8 mouse cellular contexts compared by ENCODE assay signal in genomic region chr10:29534830-29535227, GRCm38 (mm10). TPM values are rescaled to one million over a fixed set of nuclear protein-coding genes. Genes with fewer than 3 reads are reported as not detected.
DNase-seq lines count a peak whose midpoint lies in the region; ATAC-seq and TF ChIP-seq lines count a peak whose summit lies in the region.

No protein-coding gene starts in this region.

- H3K36me3 ChIP-seq in lung, embryonic 14.5 days (ENCODE audit: insufficient read depth): no peaks in the 10 kb centered on the region
- no peaks in the 10 kb centered on the region for H3K36me3 ChIP-seq in forebrain, embryonic 10.5 days (replicated peaks)
- no peaks in the 10 kb centered on the region for H3K36me3 ChIP-seq in limb, embryonic 14.5 days (ENCODE audit: control insufficient read depth, insufficient read depth, low read length)
- no peaks in the 10 kb centered on the region for H3K36me3 ChIP-seq in stomach, embryonic 14.5 days (ENCODE audit: control insufficient read depth, insufficient read depth, low read length)

- peaks cover 23% of the 10 kb centered on the region for H3K27me3 ChIP-seq in lung, embryonic 14.5 days (ENCODE audit: insufficient read depth, low read length)
- H3K27me3 ChIP-seq in forebrain, embryonic 10.5 days (ENCODE audit: poor library complexity, severe bottlenecking): peaks cover 48% of the 10 kb centered on the region
- H3K27me3 ChIP-seq in limb, embryonic 14.5 days (ENCODE audit: control insufficient read depth, insufficient read depth, low read length): no peaks in the 10 kb centered on the region; the same call in 1 of the 2 replicates
- no peaks in the 10 kb centered on the region for H3K27me3 ChIP-seq in stomach, embryonic 14.5 days (ENCODE audit: control insufficient read depth, insufficient read depth, low read length)

- H3K4me2 ChIP-seq in lung, embryonic 14.5 days: peak overlapping the region; percentile 92
- peak overlapping the region; percentile 85 for H3K4me2 ChIP-seq in limb, embryonic 14.5 days (replicated peaks; ENCODE audit: low read depth, low read length, severe bottlenecking)
- H3K4me2 ChIP-seq in stomach, embryonic 14.5 days (replicated peaks; ENCODE audit: low read depth, low read length): peak overlapping the region; percentile 79

- peak; percentile 10 for DNase-seq in lung, embryonic 14.5 days
- no peak for DNase-seq in lung, postnatal 10 days
- DNase-seq in forebrain, embryonic 10.5 days (ENCODE audit: extremely low spot score, low spot score): no peak
- no peak for DNase-seq in limb, embryonic 14.5 days (ENCODE audit: low spot score)
- no peak for DNase-seq in layer of hippocampus, adult 9-11 months
- no peak for DNase-seq in spleen, postnatal 36 days (ENCODE audit: low spot score in 2 of 2)
- no peak for DNase-seq in spleen, postnatal 10 days (ENCODE audit: low spot score in 2 of 2)

- WGBS in lung, embryonic 14.5 days: 0% methylated on average over 7 of the region's 7 CpGs
- 0% methylated on average over 7 of the region's 7 CpGs for WGBS in forebrain, embryonic 10.5 days
- 1% methylated on average over 7 of the region's 7 CpGs for WGBS in limb, embryonic 14.5 days
- 0% methylated on average over 7 of the region's 7 CpGs for WGBS in stomach, embryonic 14.5 days

- H3K9ac ChIP-seq in lung, embryonic 14.5 days: no peak overlapping the region
- H3K9ac ChIP-seq in limb, embryonic 14.5 days (ENCODE audit: low read depth, low read length, severe bottlenecking): peak overlapping the region; percentile 65
- H3K9ac ChIP-seq in stomach, embryonic 14.5 days (replicated peaks; ENCODE audit: low read depth, low read length): 0 out of 2 replicates have a peak overlapping the region, but pooled peaks have one; percentile 51

- peaks cover 2% of the 10 kb centered on the region; the same call in 1 of the 2 replicates for H3K4me1 ChIP-seq in lung, embryonic 14.5 days (ENCODE audit: insufficient read depth)
- H3K4me1 ChIP-seq in forebrain, embryonic 10.5 days: peaks cover 39% of the 10 kb centered on the region
- H3K4me1 ChIP-seq in limb, embryonic 14.5 days (ENCODE audit: control insufficient read depth, insufficient read depth, low read length): peaks cover 7% of the 10 kb centered on the region
- 0 out of 2 replicates have a peak, but pooled peaks cover 2% of the 10 kb centered on the region for H3K4me1 ChIP-seq in stomach, embryonic 14.5 days (ENCODE audit: control insufficient read depth, insufficient read depth, low read length)

- ATAC-seq in lung, embryonic 14.5 days (ENCODE audit: insufficient read depth): no peak
- no peak for ATAC-seq in limb, embryonic 14.5 days (ENCODE audit: low FRiP score, low read depth)
- no peak for ATAC-seq in stomach, embryonic 14.5 days (ENCODE audit: insufficient number of reproducible peaks, insufficient read depth, low FRiP score, low read depth)

- H3K9me3 ChIP-seq in lung, embryonic 14.5 days (ENCODE audit: low read depth, low read length): no peaks in the 10 kb centered on the region
- no peaks in the 10 kb centered on the region for H3K9me3 ChIP-seq in forebrain, embryonic 10.5 days
- no peaks in the 10 kb centered on the region for H3K9me3 ChIP-seq in limb, embryonic 14.5 days (ENCODE audit: control insufficient read depth, low read length)
- no peaks in the 10 kb centered on the region for H3K9me3 ChIP-seq in stomach, embryonic 14.5 days (ENCODE audit: control insufficient read depth, low read depth, low read length)

- no peak for TF ChIP-seq CTCF in lung, embryonic 14.5 days (IDR thresholded peaks at IDR 0.05; ENCODE audit: low read depth)

- peak overlapping the region; percentile 52 for H3K4me3 ChIP-seq in lung, embryonic 14.5 days (ENCODE audit: low read depth, low read length)
- H3K4me3 ChIP-seq in forebrain, embryonic 10.5 days: peak overlapping the region; percentile 79
- H3K4me3 ChIP-seq in limb, embryonic 14.5 days (replicated peaks; ENCODE audit: low read length): peak overlapping the region; percentile 69
- H3K4me3 ChIP-seq in stomach, embryonic 14.5 days (ENCODE audit: low read depth, low read length): peak overlapping the region; percentile 58

- H3K27ac ChIP-seq in lung, embryonic 14.5 days (ENCODE audit: low read depth): no peak overlapping the region
- peak overlapping the region; percentile 89 for H3K27ac ChIP-seq in forebrain, embryonic 10.5 days
- H3K27ac ChIP-seq in limb, embryonic 14.5 days (replicated peaks; ENCODE audit: low read depth, low read length): no peak overlapping the region
- no peak overlapping the region; the same call in 1 of the 2 replicates for H3K27ac ChIP-seq in stomach, embryonic 14.5 days (ENCODE audit: low read length)

- TF ChIP-seq POLR2A in limb, embryonic 14.5 days (IDR thresholded peaks at IDR 0.05; ENCODE audit: borderline replicate concordance, extremely low read depth, insufficient read depth, insufficient read length): no peak

RNA-seq across cellular contexts. Expression of gene Rspo3, which starts 0.8 kb away (rescaled TPM):
- 1.1 and 1.4 TPM in 2 replicates for polyA plus RNA-seq in lung, embryonic 14.5 days (2014; fragmentation: Nextera tagmentation; extraction: Ambion mirVana)
- polyA plus RNA-seq in forebrain, embryonic 10.5 days (2016; fragmentation: Nextera tagmentation; extraction: Ambion mirVana): 37.9 and 45.1 TPM in 2 replicates
- 9.5 and 9.7 TPM in 2 replicates for polyA plus RNA-seq in limb, embryonic 14.5 days (2012; rRNA removed)
- 21.0 and 23.5 TPM in 2 replicates for polyA plus RNA-seq in limb, embryonic 14.5 days (2014; fragmentation: Nextera tagmentation; extraction: Ambion mirVana)
- 19.0 and 19.3 TPM in 2 replicates for polyA plus RNA-seq in stomach, embryonic 14.5 days (2014; fragmentation: Nextera tagmentation; extraction: Ambion mirVana)
